Mouse (Mus musculus) forebrain, embryonic 12.5 days (tissue): ENCODE measurements around the gene Usp21. TPM values are rescaled to one million over a fixed set of nuclear protein-coding genes. Genes with fewer than 3 reads are reported as not detected.

ENCODE experiments used
- ATAC-seq: fragments of 200-750 bp; cut with Nextera tagmentation; 2 replicates; pipeline ENCODE4 v1.8.0; 2017; ENCODE audit warnings: moderate TSS enrichment; ENCODE audit not compliant: low FRiP score
- H3K27ac ChIP-seq: fragments of 300-500 bp; sonication (generic); 2 replicates; pipeline ENCODE4 v1.5.1; 2016; ENCODE audit warnings: mild to moderate bottlenecking
- H3K27me3 ChIP-seq: fragments of 300-500 bp; sonication (generic); 2 replicates; pipeline ENCODE4 v1.6.1; 2016; ENCODE audit warnings: mild to moderate bottlenecking
- H3K36me3 ChIP-seq: fragments of 300-500 bp; sonication (generic); replicated peaks from 2 replicates; pipeline ENCODE4 v1.6.1; 2016; ENCODE audit warnings: mild to moderate bottlenecking
- H3K4me1 ChIP-seq: fragments of 300-500 bp; sonication (generic); 2 replicates; pipeline ENCODE4 v1.6.1; 2016
- H3K4me2 ChIP-seq: fragments of 300-500 bp; sonication (generic); 2 replicates; pipeline ENCODE4 v1.6.1; 2016; ENCODE audit warnings: mild to moderate bottlenecking, moderate library complexity
- H3K4me3 ChIP-seq: fragments of 300-500 bp; sonication (generic); replicated peaks from 2 replicates; pipeline ENCODE4 v1.5.1; 2016; ENCODE audit warnings: mild to moderate bottlenecking
- H3K9ac ChIP-seq: fragments of 300-500 bp; sonication (generic); 2 replicates; pipeline ENCODE4 v1.6.1; 2016; ENCODE audit warnings: mild to moderate bottlenecking
- H3K9me3 ChIP-seq: fragments of 300-500 bp; sonication (generic); 2 replicates; pipeline ENCODE4 v1.6.1; 2016
- WGBS: fragments of 180-500 bp; shearing (Covaris S2); methylation state at CpG from one replicate; pipeline ENCODE4 v1.1.7; 2016; 5-methylcytosine and 5-hydroxymethylcytosine counted together
- polyA plus RNA-seq: library from polyadenylated mRNA; unstranded; fragments of >200 nt; fragmentation: Nextera tagmentation; extraction: Ambion mirVana; gene quantifications from 2 replicates; pipeline ENCODE4 v1.2.1, GENCODE M21; 2016

Usp21 gene
- polyA plus RNA-seq, 1 experiment from 2014 or later: 119 TPM

DNA sequence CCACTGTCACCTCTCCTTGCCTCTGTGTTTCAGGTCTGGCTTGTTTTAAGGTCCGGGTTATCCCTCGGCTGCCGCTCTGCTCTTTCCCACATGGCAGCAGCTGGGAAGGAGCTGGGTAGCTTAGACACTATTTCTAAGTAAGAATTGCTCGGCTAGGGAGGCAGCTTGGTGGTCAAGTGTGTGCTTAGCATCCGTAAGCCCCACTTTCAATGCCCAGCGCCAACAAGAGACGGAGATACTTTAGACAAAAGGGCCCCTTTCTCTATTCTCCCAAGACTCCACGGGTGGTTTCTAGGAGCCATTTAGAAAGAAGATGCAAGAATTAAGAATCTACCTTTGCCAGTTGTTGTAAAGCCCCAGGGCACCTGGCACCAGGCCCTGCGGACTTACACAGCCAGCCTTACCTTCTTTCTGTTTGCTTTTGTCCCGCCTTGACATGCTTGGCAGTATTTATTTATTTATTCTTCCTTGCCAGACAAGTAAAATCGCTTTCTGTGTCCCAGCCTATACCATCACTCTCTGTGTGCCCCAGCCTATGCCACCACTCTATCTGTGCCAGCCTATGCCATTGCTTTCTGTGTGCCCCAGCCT, 12.6 kb downstream of the Usp21 start:
- ATAC-seq: no peak
- H3K4me2 ChIP-seq: no peak overlapping the region
- H3K4me3 ChIP-seq: no peak overlapping the region
- no peaks in the 10 kb centered on the region for H3K27me3 ChIP-seq
- WGBS: 81% methylated on average over 11 of the region's 11 CpGs
- H3K9ac ChIP-seq: no peak overlapping the region
- H3K9me3 ChIP-seq: no peaks in the 10 kb centered on the region
- H3K36me3 ChIP-seq: peaks cover 71% of the 10 kb centered on the region
- H3K27ac ChIP-seq: no peak overlapping the region
- H3K4me1 ChIP-seq: peaks cover 20% of the 10 kb centered on the region

DNA sequence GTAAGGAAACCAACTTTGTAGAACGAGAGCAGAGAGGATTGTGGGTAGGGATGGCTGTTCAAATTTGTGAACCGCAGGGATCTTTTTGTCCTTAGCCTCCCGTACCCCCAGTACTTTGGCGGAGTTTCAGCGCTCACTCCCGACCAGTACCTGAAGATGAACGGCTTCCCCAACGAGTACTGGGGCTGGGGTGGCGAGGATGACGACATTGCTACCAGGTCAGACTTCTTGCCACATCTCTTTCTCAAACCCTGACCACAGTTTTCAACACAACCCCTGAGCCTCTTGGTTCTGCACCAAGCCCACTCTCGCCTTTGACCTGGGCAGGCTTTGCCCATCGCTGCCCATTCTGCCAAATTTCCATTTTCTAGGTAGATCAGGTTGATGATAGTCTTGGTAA, 13.6 kb downstream of the Usp21 start:
- Histone ChIP-seq H3K27ac (no peak overlapping the region), H3K27me3 (no peaks in the 10 kb centered on the region), H3K36me3 (peaks cover 68% of the 10 kb centered on the region), H3K4me1 (peaks cover 17% of the 10 kb centered on the region), H3K4me3 (no peak overlapping the region), H3K9me3 (no peaks in the 10 kb centered on the region), H3K4me2 (no peak overlapping the region), H3K9ac (no peak overlapping the region)
- WGBS: 93% methylated on average over 12 of the region's 12 CpGs
- no peak for ATAC-seq

DNA sequence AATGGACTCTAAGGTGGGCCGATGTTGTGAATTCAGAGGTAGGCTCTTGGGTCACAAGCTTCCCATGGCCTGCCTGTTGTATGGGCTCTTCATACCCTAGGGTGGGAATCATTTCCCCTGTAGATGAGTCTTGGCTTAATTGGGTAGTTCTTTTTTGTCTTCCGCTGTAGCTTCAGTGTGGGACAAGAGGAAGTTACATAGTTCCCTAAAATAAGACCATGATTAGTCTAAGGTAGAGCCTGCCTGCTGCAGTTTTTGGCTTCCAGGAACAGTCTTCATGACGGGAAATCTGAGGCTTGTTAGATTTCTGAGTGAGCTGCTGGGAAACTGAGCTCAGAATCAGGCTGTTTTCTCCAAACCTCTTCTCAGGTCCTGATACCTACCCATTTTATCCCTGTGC, 15.7 kb downstream of the Usp21 start:
- no peak for ATAC-seq
- H3K27me3 ChIP-seq: no peaks in the 10 kb centered on the region
- H3K4me3 ChIP-seq: no peak overlapping the region
- H3K36me3 ChIP-seq: peaks cover 52% of the 10 kb centered on the region
- H3K9me3 ChIP-seq: no peaks in the 10 kb centered on the region
- H3K9ac ChIP-seq: no peak overlapping the region
- H3K4me2 ChIP-seq: 0 out of 2 replicates have a peak overlapping the region, but pooled peaks have one; percentile 98
- 95% methylated on average over 3 of the region's 3 CpGs for WGBS
- H3K27ac ChIP-seq: no peak overlapping the region
- H3K4me1 ChIP-seq: peaks cover 17% of the 10 kb centered on the region

DNA sequence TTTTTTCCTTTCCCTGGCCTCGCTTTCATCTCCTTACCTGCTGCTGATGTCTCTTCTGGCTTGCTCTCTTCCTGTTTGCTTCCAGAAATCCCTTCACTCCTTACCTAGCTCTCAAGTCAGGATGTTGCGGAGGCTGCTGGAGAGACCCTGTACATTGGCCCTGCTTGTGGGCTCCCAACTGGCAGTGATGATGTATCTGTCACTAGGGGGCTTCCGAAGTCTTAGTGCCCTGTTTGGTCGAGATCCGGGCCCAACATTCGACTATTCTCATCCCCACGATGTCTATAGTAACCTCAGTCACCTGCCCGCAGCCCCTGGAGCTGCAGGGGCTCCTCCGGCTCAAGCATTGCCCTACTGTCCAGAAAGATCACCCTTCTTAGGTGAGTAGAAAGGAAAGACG, 16.2 kb downstream of the Usp21 start:
- WGBS: 81% methylated on average over 10 of the region's 10 CpGs
- no peak for ATAC-seq
- no peak overlapping the region for H3K4me3 ChIP-seq
- no peak overlapping the region for H3K27ac ChIP-seq
- peak overlapping the region; percentile 98; the same call in 1 of the 2 replicates for H3K4me2 ChIP-seq
- H3K9me3 ChIP-seq: no peaks in the 10 kb centered on the region
- no peaks in the 10 kb centered on the region for H3K27me3 ChIP-seq
- peaks cover 47% of the 10 kb centered on the region for H3K36me3 ChIP-seq
- peaks cover 17% of the 10 kb centered on the region for H3K4me1 ChIP-seq
- H3K9ac ChIP-seq: no peak overlapping the region

DNA sequence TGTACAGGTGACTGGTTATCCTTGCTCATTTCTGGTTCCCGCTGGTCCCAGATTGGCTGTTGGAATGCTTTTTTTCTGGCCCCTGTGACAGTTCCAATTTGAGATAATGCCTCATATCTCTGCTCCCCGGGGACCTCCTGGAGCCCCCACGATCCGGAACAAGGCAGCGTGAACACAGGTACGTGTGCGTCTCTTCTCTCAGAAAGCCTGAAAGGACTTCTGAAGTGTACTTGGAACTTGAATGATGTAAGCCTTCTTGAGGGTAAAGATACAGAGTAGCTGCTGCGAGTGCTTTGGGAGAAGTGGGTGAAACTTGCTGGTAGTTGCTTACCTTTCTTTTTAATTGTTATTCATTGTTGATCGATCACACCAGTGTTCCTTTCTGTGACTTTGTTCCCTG, 16.6 kb downstream of the Usp21 start:
- peaks cover 43% of the 10 kb centered on the region for H3K36me3 ChIP-seq
- WGBS: 59% methylated on average over 9 of the region's 9 CpGs
- H3K27ac ChIP-seq: no peak overlapping the region
- H3K27me3 ChIP-seq: no peaks in the 10 kb centered on the region
- no peaks in the 10 kb centered on the region for H3K9me3 ChIP-seq
- no peak for ATAC-seq
- H3K4me2 ChIP-seq: peak overlapping the region; percentile 98
- peak overlapping the region; percentile 84 for H3K9ac ChIP-seq
- H3K4me3 ChIP-seq: peak overlapping the region; percentile 77
- H3K4me1 ChIP-seq: peaks cover 17% of the 10 kb centered on the region

DNA sequence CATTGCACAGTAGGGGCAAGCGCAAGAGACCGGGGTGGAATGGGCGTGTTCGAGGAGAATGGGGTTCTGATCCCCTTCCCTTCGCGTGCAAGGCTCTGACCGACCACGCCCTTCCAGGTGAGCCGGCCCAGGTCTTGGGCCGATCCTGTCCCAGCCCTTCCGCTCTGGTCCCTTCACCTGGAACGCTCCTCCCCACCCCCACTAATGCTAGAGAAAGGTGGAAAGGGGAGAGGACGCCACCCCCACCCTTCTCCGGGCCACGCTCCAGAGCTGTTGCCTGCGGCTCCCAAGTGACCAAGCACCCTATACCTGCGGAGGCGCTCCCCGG, 17.3 kb downstream of the Usp21 start:
- ATAC-seq: peak; percentile 69
- under 1% methylated on average over 19 of the region's 19 CpGs for WGBS

DNA sequence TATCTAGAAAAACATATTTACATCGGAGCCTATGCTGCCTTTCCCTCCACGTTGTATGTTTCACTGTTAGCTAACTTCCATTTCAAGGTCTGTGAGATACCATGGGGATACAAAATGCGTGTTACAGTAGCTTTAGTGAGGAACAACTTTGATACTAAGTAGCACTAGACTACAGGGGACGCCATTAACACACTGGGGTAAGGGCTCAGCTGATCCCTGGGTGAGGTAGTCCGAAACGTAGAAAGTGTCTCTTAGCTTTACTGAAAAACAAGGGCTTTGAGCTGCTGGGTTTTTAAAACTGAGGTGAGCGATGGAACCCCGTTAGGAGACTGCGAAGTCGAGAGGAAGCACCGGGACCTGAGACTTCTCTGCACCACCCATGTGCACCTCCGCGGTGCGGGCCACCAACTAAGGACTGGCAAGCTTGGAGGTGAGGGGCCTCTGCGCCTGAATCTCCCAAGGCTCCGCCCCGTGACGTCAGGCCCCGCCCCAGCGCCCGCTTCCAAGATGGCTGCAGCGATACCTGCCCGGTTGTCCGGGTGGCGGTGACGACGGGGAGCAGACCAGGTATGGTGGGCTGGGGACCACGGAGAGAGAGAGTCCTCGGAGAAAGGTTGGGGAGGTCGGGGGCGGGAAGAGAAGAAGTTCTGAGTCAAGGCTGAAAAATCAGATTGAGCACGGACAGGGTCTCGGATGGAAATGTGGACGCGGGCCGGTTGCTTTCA, 17.8 kb downstream of the Usp21 start, which contains the start of gene B4galt3:
Gene B4galt3 (plus strand): TSS at position 481 of the 725 bp plus-strand sequence.
- Histone ChIP-seq H3K27me3 (0 out of 2 replicates have a peak, but pooled peaks cover 3% of the 10 kb centered on the region), H3K9me3 (no peaks in the 10 kb centered on the region), H3K4me3 (peak within 1 kb of the TSS; percentile 77), H3K9ac (peak within 1 kb of the TSS; percentile 84), H3K4me1 (peaks cover 17% of the 10 kb centered on the region), H3K4me2 (peak within 1 kb of the TSS; percentile 98), H3K27ac (peak within 1 kb of the TSS; percentile 51), H3K36me3 (peaks cover 31% of the 10 kb centered on the region)
- 3% methylated on average over 36 of the region's 36 CpGs for WGBS
- peak; percentile 97 for ATAC-seq

More for the DNA sequence above, 17.3 kb downstream of the Usp21 start:
- Histone ChIP-seq H3K36me3 (peaks cover 37% of the 10 kb centered on the region), H3K9ac (peak overlapping the region; percentile 84), H3K4me1 (peaks cover 17% of the 10 kb centered on the region), H3K27ac (0 out of 2 replicates have a peak overlapping the region, but pooled peaks have one; percentile 51), H3K9me3 (no peaks in the 10 kb centered on the region), H3K4me3 (peak overlapping the region; percentile 77), H3K27me3 (0 out of 2 replicates have a peak, but pooled peaks cover 3% of the 10 kb centered on the region), H3K4me2 (peak overlapping the region; percentile 98)

DNA sequence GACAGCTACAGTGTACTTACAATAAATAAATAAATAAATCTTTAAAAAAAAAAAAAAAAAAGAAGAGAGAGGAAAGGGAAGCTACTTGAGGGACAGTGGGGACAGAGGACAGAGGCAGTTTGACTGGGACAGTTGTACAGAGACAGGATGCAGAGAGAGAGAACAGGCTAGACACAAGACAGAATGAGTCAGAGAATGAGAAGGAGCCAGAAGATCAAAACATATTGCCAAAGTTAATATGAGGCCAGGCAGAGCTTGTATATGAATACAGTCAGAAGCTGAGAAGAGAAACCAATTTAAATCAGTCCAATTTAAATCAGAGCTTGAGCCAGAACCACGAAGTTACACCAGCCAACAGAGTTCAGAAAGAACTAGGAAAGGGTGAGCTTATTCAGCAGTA, 19.4 kb downstream of the Usp21 start:
- Histone ChIP-seq H3K27me3 (0 out of 2 replicates have a peak, but pooled peaks cover 3% of the 10 kb centered on the region), H3K4me3 (no peak overlapping the region), H3K27ac (no peak overlapping the region), H3K4me1 (peaks cover 22% of the 10 kb centered on the region), H3K9ac (no peak overlapping the region), H3K4me2 (no peak overlapping the region), H3K9me3 (no peaks in the 10 kb centered on the region), H3K36me3 (peaks cover 15% of the 10 kb centered on the region)
- WGBS: 57% methylated on average over 1 of the region's 1 CpGs
- no peak for ATAC-seq

DNA sequence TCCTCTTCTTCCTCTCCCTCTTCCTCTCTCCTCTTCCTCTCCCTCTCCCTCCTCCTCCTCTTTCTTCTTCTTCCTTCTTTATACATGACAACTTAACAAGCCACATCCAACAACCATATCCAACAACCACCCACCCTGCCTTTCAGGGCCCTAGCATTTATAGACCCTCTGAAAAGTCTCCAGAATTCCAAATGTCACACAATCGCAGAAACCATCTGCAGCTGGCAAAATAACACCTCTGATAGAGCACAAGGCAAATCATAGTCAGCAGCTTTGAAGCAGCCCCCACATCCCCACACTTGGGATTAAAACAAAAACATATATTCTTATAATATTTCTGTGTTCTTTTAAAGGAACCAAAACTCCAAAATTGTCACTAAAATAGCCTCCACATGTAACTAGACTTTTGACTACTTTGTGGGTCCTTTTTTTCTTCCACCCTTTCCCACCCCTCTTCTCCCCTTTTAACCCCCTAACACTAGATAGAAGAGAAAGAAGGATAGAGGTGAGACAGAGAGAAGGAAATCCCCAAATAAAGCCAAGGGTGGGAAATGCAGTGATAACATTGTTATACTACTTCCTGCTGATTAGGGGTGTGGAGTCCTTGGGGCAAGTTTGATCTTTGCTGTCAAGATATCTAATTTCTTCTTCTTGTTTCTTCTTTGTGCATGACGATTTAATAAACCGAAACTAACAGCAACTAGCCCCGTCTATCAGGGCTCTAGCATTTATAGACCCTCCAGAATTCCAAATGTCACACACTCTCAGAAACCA, 21.6 kb downstream of the Usp21 start:
- Histone ChIP-seq H3K27ac (no peak overlapping the region), H3K9ac (no peak overlapping the region), H3K4me1 (peaks cover 29% of the 10 kb centered on the region), H3K9me3 (no peaks in the 10 kb centered on the region), H3K4me3 (no peak overlapping the region), H3K4me2 (no peak overlapping the region), H3K36me3 (no peaks in the 10 kb centered on the region), H3K27me3 (0 out of 2 replicates have a peak, but pooled peaks cover 3% of the 10 kb centered on the region)
- WGBS: 75% methylated on average over 4 of the region's 4 CpGs
- ATAC-seq: no peak

DNA sequence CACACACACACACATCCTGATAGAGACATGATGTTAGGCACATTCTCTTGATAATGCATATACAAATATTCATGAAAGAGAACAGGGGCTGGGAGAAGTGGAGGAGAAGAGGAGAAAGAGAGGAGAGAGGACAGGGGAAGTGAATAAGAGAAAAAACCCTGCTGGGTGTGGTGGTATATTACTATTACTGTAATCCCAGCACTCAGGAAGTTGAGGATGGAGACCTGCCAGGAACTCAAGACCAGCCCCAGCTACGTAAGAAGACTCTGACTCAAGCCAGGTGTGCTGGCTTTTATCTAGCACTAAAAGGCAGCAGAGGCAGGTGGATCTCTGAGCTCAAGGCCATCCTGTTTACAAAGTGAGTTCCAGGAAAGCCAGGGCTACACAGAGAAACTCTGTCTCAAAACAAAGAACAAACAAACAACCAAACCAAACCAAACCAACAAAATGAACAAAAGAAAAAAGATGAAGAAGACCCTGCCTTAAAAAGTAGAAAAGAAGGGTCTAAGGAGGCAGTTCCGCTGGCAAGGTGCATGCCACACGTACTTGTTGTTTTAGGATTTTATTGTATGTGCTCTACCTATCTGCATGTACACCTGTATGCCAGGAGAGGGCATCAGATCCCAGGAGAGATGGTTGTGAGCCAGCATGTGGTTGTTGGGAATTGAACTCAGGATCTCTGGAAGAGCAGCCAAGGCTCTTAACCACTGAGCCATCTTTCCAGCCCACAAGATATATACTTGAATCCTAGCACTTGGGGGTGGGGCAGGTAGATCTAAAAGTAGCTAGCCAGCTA, 23.9 kb downstream of the Usp21 start:
- Histone ChIP-seq H3K36me3 (no peaks in the 10 kb centered on the region), H3K9ac (no peak overlapping the region), H3K27ac (peak overlapping the region; percentile 75), H3K9me3 (no peaks in the 10 kb centered on the region), H3K4me2 (peak overlapping the region; percentile 48; the same call in 1 of the 2 replicates), H3K4me1 (peaks cover 18% of the 10 kb centered on the region), H3K4me3 (no peak overlapping the region), H3K27me3 (peaks cover 8% of the 10 kb centered on the region; the same call in 1 of the 2 replicates)
- ATAC-seq: peak; percentile 4; the same call in 1 of the 2 replicates
- WGBS: 79% methylated on average over 3 of the region's 3 CpGs

DNA sequence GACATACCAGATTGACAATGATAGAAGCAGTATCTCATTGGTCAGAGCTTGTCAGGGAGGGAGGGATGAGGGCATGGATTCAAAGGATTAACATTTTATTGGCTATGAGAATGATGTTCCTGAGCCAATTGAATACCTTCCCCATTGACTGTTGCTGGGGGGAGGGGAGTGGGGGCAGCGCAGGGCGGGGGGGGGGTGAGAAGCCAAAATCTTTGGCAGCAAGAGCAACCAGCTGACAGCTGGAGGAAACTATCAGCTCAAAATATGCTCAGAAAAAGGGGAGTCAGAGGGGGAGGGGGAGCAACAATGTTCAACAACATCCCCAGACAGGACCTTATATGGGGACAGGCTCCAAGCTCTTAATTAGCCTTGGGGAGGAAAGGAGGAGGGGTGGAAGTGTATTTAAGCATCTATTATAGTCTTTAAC, 24.6 kb downstream of the Usp21 start:
- peak overlapping the region; percentile 48 for H3K4me2 ChIP-seq
- 0% methylated on average over 2 of the region's 2 CpGs for WGBS
- H3K27me3 ChIP-seq: peaks cover 8% of the 10 kb centered on the region; the same call in 1 of the 2 replicates
- peaks cover 18% of the 10 kb centered on the region for H3K4me1 ChIP-seq
- ATAC-seq: peak; percentile 89
- peak overlapping the region; percentile 28 for H3K4me3 ChIP-seq
- H3K27ac ChIP-seq: peak overlapping the region; percentile 78; the same call in 1 of the 2 replicates
- peak overlapping the region; percentile 29; the same call in 1 of the 2 replicates for H3K9ac ChIP-seq
- H3K9me3 ChIP-seq: no peaks in the 10 kb centered on the region
- H3K36me3 ChIP-seq: no peaks in the 10 kb centered on the region
